Mouse (Mus musculus): Measurements from ENCODE around the gene Lrrfip2. TPM values are rescaled to one million over a fixed set of nuclear protein-coding genes. Genes with fewer than 3 reads are reported as not detected.
A peak's percentile ranks its signal among the peaks of the same experiment; 100 is the strongest.

Lrrfip2 gene
- total and polyA plus RNA-seq, 2 experiments from 2014 or later = 38.9 to 41.7 TPM

DNA sequence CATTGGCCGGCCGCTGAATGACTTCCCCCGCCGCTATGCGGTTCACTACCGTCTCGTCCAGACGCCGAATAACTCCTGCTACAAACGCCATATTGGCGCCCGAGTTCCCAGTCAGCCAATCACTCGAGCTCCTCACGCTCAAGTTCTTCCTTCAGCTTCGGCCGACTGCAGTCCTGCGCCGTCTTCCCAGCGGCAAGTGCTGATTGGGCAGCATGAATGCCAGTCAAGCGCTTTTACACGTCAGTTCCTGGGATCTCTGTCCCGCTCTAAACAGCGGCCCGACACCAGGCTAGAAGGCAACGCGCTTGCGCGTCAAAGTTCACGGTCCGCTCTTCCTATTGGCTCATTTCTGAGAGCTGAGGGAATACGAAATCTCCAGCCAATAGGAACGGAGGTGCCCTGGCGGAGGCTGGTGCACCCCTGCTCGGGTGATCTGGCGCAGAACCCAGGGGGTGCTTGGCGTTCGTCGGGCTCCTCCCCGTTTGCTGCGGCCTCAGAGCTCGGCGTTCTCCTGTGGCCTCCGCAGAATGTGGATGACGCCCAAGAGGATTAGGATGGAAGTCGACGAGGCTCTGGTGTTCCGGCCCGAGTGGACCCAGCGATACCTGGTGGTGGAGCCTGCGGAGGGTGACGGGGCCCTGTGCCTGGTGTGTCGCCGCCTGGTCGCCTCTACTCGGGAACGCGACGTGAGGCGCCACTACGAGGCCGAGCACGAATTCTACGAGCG lies 154.2 kb downstream of the Lrrfip2 start, which contains the start of the genes Mlh1 and Epm2aip1:
TSS of gene Mlh1 (minus strand) at position 358 of the 727 bp plus-strand sequence.
TSS of gene Epm2aip1 (plus strand) at position 496 of the 727 bp plus-strand sequence.
- peak; percentile 98 for ATAC-seq
- H3K4me1 ChIP-seq (ENCODE audit: insufficient read depth) = peaks cover 41% of the 10 kb centered on the region
- peak; percentile 100 for DNase-seq
- no peaks in the 10 kb centered on the region for H3K27me3 ChIP-seq (ENCODE audit: insufficient read depth, low read length)
- peaks cover 17% of the 10 kb centered on the region for H3K36me3 ChIP-seq (ENCODE audit: insufficient read depth)
- WGBS = 2% methylated on average over 64 of the region's 64 CpGs
- peak; percentile 27; the same call in 1 of the 2 replicates for TF ChIP-seq CTCF (IDR thresholded peaks at IDR 0.05; ENCODE audit: low read depth)
- peak within 1 kb of the TSS; percentile 82 for H3K4me2 ChIP-seq (ENCODE audit: low read depth)
- H3K27ac ChIP-seq (ENCODE audit: low read depth, low read length) = peak within 1 kb of the TSS; percentile 95
- H3K9ac ChIP-seq = peak within 1 kb of the TSS; percentile 93
- peak within 1 kb of the TSS; percentile 62 for H3K4me3 ChIP-seq (ENCODE audit: low read depth, low read length)
- no peaks in the 10 kb centered on the region for H3K9me3 ChIP-seq (ENCODE audit: low read length)

DNA sequence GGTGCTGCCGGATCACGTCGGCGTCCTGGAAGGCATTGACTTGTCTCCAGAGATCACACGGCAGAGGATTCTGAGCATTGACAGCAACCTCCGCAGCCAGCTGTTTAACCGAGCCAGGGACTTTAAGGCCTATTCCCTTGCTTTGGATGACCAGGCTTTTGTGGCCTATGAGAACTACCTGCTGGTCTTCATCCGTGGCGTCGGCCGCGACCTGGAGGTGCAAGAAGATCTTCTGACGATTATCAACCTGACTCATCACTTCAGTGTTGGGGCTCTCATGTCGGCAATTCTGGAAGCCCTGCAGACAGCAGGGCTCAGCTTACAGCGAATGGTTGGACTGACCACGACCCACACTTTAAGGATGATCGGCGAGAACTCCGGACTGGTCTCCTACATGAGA lies 155.0 kb downstream of the Lrrfip2 start:
- H3K9me3 ChIP-seq (ENCODE audit: low read length) = no peaks in the 10 kb centered on the region
- 13% methylated on average over 19 of the region's 19 CpGs for WGBS
- no peaks in the 10 kb centered on the region for H3K27me3 ChIP-seq (ENCODE audit: insufficient read depth, low read length)
- TF ChIP-seq CTCF (IDR thresholded peaks at IDR 0.05; ENCODE audit: low read depth) = no peak
- peak overlapping the region; percentile 95 for H3K27ac ChIP-seq (ENCODE audit: low read depth, low read length)
- DNase-seq = no peak
- peak overlapping the region; percentile 82 for H3K4me2 ChIP-seq (ENCODE audit: low read depth)
- no peak for ATAC-seq
- peak overlapping the region; percentile 93 for H3K9ac ChIP-seq
- peaks cover 42% of the 10 kb centered on the region for H3K4me1 ChIP-seq (ENCODE audit: insufficient read depth)
- H3K36me3 ChIP-seq (ENCODE audit: insufficient read depth) = peaks cover 13% of the 10 kb centered on the region
- peak overlapping the region; percentile 62 for H3K4me3 ChIP-seq (ENCODE audit: low read depth, low read length)

DNA sequence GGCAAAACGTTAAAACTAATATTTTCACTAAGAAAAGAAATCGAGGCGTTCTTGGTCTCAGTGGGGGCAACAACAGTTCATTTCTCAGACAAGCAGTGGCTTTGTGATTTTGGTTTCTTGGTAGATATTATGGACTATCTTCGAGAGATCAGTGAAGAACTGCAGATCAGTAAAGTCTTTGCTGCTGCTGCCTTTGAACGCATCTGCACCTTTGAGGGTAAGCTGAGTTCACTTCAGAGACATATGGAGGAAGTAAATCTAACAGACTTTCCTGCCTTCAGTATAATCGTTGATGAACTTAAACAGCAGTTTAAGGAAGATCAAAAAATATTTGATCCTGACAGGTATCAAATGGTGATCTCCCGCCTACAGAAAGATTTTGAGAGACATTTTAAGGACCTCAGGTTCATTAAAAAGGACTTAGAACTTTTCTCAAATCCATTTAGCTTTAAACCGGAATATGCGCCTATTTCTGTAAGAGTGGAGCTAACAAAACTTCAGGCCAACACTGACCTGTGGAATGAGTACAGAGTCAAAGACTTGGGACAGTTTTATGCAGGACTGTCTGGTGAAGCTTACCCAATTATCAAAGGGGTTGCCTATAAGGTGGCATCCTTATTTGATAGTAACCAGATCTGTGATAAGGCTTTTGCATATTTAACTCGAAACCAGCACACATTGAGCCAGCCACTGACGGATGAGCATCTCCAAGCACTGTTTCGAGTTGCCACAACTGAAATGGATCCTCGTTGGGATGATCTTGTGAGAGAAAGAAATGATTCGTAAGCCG lies 155.8 kb downstream of the Lrrfip2 start:
- TF ChIP-seq CTCF (IDR thresholded peaks at IDR 0.05; ENCODE audit: low read depth) = no peak
- Histone ChIP-seq H3K27me3 (ENCODE audit: insufficient read depth, low read length) (no peaks in the 10 kb centered on the region), H3K36me3 (ENCODE audit: insufficient read depth) (peaks cover 16% of the 10 kb centered on the region), H3K4me3 (ENCODE audit: low read depth, low read length) (peak overlapping the region; percentile 62), H3K27ac (ENCODE audit: low read depth, low read length) (no peak overlapping the region), H3K4me2 (ENCODE audit: low read depth) (peak overlapping the region; percentile 82), H3K4me1 (ENCODE audit: insufficient read depth) (peaks cover 42% of the 10 kb centered on the region), H3K9ac (peak overlapping the region; percentile 93), H3K9me3 (ENCODE audit: low read length) (no peaks in the 10 kb centered on the region)
- ATAC-seq (no peak), DNase-seq (no peak)
- 72% methylated on average over 15 of the region's 15 CpGs for WGBS

DNA sequence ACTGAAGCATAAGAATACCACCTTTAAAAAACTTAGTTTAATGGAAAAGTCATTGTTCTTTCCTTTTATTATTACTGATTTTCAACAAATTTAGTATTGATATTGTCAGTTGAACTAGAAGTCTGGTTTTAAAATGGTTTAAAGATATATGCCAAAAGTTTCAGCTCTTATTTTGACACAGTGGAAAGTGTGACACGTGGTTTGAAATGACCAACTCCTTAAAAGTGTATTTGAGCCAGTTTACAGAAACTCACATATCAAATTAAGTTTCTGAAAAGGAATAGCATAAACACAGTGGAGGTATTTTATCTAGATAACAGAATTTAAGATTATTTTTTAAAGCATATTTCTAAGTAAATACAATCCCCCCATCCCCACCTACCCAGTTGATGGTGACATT lies 156.6 kb downstream of the Lrrfip2 start:
- Histone ChIP-seq H3K4me3 (ENCODE audit: low read depth, low read length) (no peak overlapping the region), H3K4me1 (ENCODE audit: insufficient read depth) (peaks cover 42% of the 10 kb centered on the region), H3K27me3 (ENCODE audit: insufficient read depth, low read length) (no peaks in the 10 kb centered on the region), H3K27ac (ENCODE audit: low read depth, low read length) (no peak overlapping the region), H3K9ac (no peak overlapping the region), H3K9me3 (ENCODE audit: low read length) (no peaks in the 10 kb centered on the region), H3K4me2 (ENCODE audit: low read depth) (peak overlapping the region; percentile 82; the same call in 1 of the 2 replicates), H3K36me3 (ENCODE audit: insufficient read depth) (peaks cover 19% of the 10 kb centered on the region)
- DNase-seq (no peak), ATAC-seq (no peak)
- TF ChIP-seq CTCF (IDR thresholded peaks at IDR 0.05; ENCODE audit: low read depth) = no peak
- 91% methylated on average over 1 of the region's 1 CpGs for WGBS

DNA sequence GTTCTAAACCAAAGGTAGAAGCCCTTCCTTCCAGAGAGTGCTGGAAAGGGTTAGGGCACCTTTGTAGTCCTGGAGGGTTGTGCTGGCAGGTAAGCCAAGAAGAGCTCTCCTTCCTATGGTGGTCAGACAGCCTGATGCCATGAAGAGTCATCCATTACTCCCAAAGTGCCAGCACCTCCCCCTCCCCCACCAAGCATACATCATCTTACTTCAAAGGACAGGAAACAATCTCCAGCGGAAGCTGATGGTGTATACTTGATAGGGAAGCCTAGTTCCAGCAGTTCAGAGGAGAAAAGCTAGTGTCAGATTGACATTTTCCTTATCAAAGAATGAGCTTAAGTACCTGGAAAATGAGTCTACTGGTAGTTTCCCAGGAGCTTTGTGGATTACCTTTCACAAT lies 157.8 kb downstream of the Lrrfip2 start:
- no peak overlapping the region for H3K9ac ChIP-seq
- no peaks in the 10 kb centered on the region for H3K27me3 ChIP-seq (ENCODE audit: insufficient read depth, low read length)
- H3K4me3 ChIP-seq (ENCODE audit: low read depth, low read length) = 0 out of 2 replicates have a peak overlapping the region, but pooled peaks have one; percentile 9
- H3K36me3 ChIP-seq (ENCODE audit: insufficient read depth) = peaks cover 19% of the 10 kb centered on the region
- DNase-seq (no peak), ATAC-seq (no peak)
- H3K4me2 ChIP-seq (ENCODE audit: low read depth) = peak overlapping the region; percentile 30
- no peaks in the 10 kb centered on the region for H3K9me3 ChIP-seq (ENCODE audit: low read length)
- no peak overlapping the region for H3K27ac ChIP-seq (ENCODE audit: low read depth, low read length)
- 66% methylated on average over 1 of the region's 1 CpGs for WGBS
- no peak for TF ChIP-seq CTCF (IDR thresholded peaks at IDR 0.05; ENCODE audit: low read depth)
- peaks cover 41% of the 10 kb centered on the region for H3K4me1 ChIP-seq (ENCODE audit: insufficient read depth)

Other genes with a start within 250 kb of the Lrrfip2 start
- gene Als2cl, start 237.7 kb upstream of the Lrrfip2 start, total RNA-seq (2014; rRNA removed) = 3.8 and 4.6 TPM in 2 replicates
- gene Als2cl, start 237.7 kb upstream of the Lrrfip2 start, polyA plus RNA-seq (2015; fragmentation: Nextera tagmentation; extraction: Ambion mirVana) = 0.49 and 1.6 TPM in 2 replicates
- gene Tmie, start 237.5 kb upstream of the Lrrfip2 start, total RNA-seq (2014; rRNA removed) = 2.5 and 5.3 TPM in 2 replicates
- gene Tmie, start 237.5 kb upstream of the Lrrfip2 start, polyA plus RNA-seq (2015; fragmentation: Nextera tagmentation; extraction: Ambion mirVana) = 2.3 and 4.0 TPM in 2 replicates
- 0.54 TPM in 1 of 2 replicates, not detected in the other for gene Fam240a, start 200.7 kb upstream of the Lrrfip2 start, total RNA-seq (2014; rRNA removed)
- 0.58 TPM in 1 of 2 replicates, not detected in the other for gene Fam240a, start 200.7 kb upstream of the Lrrfip2 start, polyA plus RNA-seq (2015; fragmentation: Nextera tagmentation; extraction: Ambion mirVana)
- gene Tdgf1, start 171.4 kb upstream of the Lrrfip2 start, total RNA-seq (2014; rRNA removed) = not detected in 2 replicates
- gene Tdgf1, start 171.4 kb upstream of the Lrrfip2 start, polyA plus RNA-seq (2015; fragmentation: Nextera tagmentation; extraction: Ambion mirVana) = 0.09 and 0.12 TPM in 2 replicates
- 0.14 and 0.23 TPM in 2 replicates for gene Lrrc2, start 166.0 kb upstream of the Lrrfip2 start, total RNA-seq (2014; rRNA removed)
- 0.42 and 0.96 TPM in 2 replicates for gene Lrrc2, start 166.0 kb upstream of the Lrrfip2 start, polyA plus RNA-seq (2015; fragmentation: Nextera tagmentation; extraction: Ambion mirVana)
- not detected in 2 replicates for gene Rtp3, start 127.0 kb upstream of the Lrrfip2 start, total RNA-seq (2014; rRNA removed)
- not detected in 2 replicates for gene Rtp3, start 127.0 kb upstream of the Lrrfip2 start, polyA plus RNA-seq (2015; fragmentation: Nextera tagmentation; extraction: Ambion mirVana)
- 5.3 TPM in 1 of 2 replicates, not detected in the other for gene Ltf, start 98.3 kb upstream of the Lrrfip2 start, total RNA-seq (2014; rRNA removed)
- gene Ltf, start 98.3 kb upstream of the Lrrfip2 start, polyA plus RNA-seq (2015; fragmentation: Nextera tagmentation; extraction: Ambion mirVana) = 0.71 and 0.74 TPM in 2 replicates
- 0.19 and 0.77 TPM in 2 replicates for gene Ccrl2, start 60.1 kb upstream of the Lrrfip2 start, total RNA-seq (2014; rRNA removed)
- 0.99 and 1.3 TPM in 2 replicates for gene Ccrl2, start 60.1 kb upstream of the Lrrfip2 start, polyA plus RNA-seq (2015; fragmentation: Nextera tagmentation; extraction: Ambion mirVana)
- 23.0 and 23.6 TPM in 2 replicates for gene Mlh1, start 154.2 kb downstream of the Lrrfip2 start, total RNA-seq (2014; rRNA removed)
- gene Mlh1, start 154.2 kb downstream of the Lrrfip2 start, polyA plus RNA-seq (2015; fragmentation: Nextera tagmentation; extraction: Ambion mirVana) = 17.3 and 18.4 TPM in 2 replicates
- gene Epm2aip1, start 154.3 kb downstream of the Lrrfip2 start, total RNA-seq (2014; rRNA removed) = 75.9 and 101 TPM in 2 replicates
- 28.2 and 37.0 TPM in 2 replicates for gene Epm2aip1, start 154.3 kb downstream of the Lrrfip2 start, polyA plus RNA-seq (2015; fragmentation: Nextera tagmentation; extraction: Ambion mirVana)
- 61.7 and 92.5 TPM in 2 replicates for gene Trank1, start 194.1 kb downstream of the Lrrfip2 start, total RNA-seq (2014; rRNA removed)
- 7.5 and 10.9 TPM in 2 replicates for gene Trank1, start 194.1 kb downstream of the Lrrfip2 start, polyA plus RNA-seq (2015; fragmentation: Nextera tagmentation; extraction: Ambion mirVana)

All from forebrain, postnatal 0 days (tissue).